Mouse (Mus musculus): ENCODE results near the gene Rtn4r. TPM values are rescaled to one million over a fixed set of nuclear protein-coding genes. Genes with fewer than 3 reads are reported as not detected.

The Rtn4r gene
- total and polyA plus RNA-seq, 3 experiments, result 0.04 TPM; not detected in 2

DNA sequence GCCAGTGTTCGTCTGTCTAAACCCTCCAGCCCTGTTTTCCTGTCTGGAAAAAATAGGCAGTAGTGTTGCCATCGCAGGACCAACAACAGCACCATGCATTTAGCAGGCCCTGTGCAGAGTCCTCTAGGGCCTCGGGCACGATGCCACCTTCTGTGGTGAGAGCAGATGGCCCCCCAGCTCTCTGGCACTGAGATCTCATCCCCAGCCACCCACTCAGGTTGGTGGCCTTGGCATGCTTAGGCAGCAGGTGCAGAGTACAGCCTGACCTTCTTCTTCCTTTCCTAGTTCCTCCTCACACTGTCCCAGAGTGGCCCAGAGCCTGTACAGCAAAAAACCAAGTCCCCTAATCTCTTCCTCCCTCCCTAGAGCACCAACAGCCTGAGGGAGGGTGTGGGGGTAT is 3.4 kb upstream of the Rtn4r start:
- TF ChIP-seq UBTF (IDR thresholded peaks at IDR 0.05; ENCODE audit: borderline replicate concordance, insufficient read depth, low read depth, low read length), result no peak
- TF ChIP-seq POLR2AphosphoS5 (IDR thresholded peaks at IDR 0.05; ENCODE audit: borderline replicate concordance, low read depth, low read length), result no peak
- TF ChIP-seq SMC3 (IDR thresholded peaks at IDR 0.05; ENCODE audit: low read depth, low read length), result no peak
- no peak for TF ChIP-seq MEF2A (IDR thresholded peaks at IDR 0.05; ENCODE audit: extremely low read depth, insufficient replicate concordance, low read depth, low read length, poor library complexity, severe bottlenecking)
- no peak for TF ChIP-seq MAZ (IDR thresholded peaks at IDR 0.05; ENCODE audit: low read depth, low read length)
- no peak for TF ChIP-seq CTCF (IDR thresholded peaks at IDR 0.05 in 2 of 3, conservative IDR thresholded peaks at IDR 0.05 in 1 of 3; ENCODE audit: control insufficient read depth in 1 of 3, insufficient read depth in 1 of 3, low read depth in 2 of 3, low read length in 3 of 3, poor library complexity in 1 of 3, severe bottlenecking in 1 of 3)
- no peak for TF ChIP-seq CHD1 (IDR thresholded peaks at IDR 0.05; ENCODE audit: low read depth, low read length)
- no peak for TF ChIP-seq NELFE (IDR thresholded peaks at IDR 0.05; ENCODE audit: low read depth, low read length)
- TF ChIP-seq POLR2AphosphoS2 (IDR thresholded peaks at IDR 0.05; ENCODE audit: low read length), result no peak
- TF ChIP-seq ELF1 (IDR thresholded peaks at IDR 0.05; ENCODE audit: low read depth, low read length), result no peak
- no peak for TF ChIP-seq HCFC1 (IDR thresholded peaks at IDR 0.05; ENCODE audit: low read depth, low read length)
- TF ChIP-seq ETS1 (IDR thresholded peaks at IDR 0.05; ENCODE audit: low read depth, low read length), result no peak
- TF ChIP-seq USF1 (IDR thresholded peaks at IDR 0.05; ENCODE audit: low read depth, low read length), result no peak
- no peak for TF ChIP-seq MYC (IDR thresholded peaks at IDR 0.05; ENCODE audit: low read depth, low read length)
- no peak for TF ChIP-seq E2F4 (IDR thresholded peaks at IDR 0.05; ENCODE audit: borderline replicate concordance, low read depth, low read length)
- TF ChIP-seq BHLHE40 (IDR thresholded peaks at IDR 0.05; ENCODE audit: borderline replicate concordance, low read depth, low read length), result no peak
- TF ChIP-seq RAD21 (IDR thresholded peaks at IDR 0.05; ENCODE audit: low read depth, low read length), result no peak
- no peaks in the 10 kb centered on the region for H3K36me3 ChIP-seq (ENCODE audit: control insufficient read depth in 1 of 2, insufficient read depth in 2 of 2, low read length in 2 of 2)
- H3K4me1 ChIP-seq (ENCODE audit: control insufficient read depth in 1 of 2, insufficient read depth in 2 of 2, low read length in 2 of 2), result no peaks in the 10 kb centered on the region
- no peak overlapping the region for H3K9ac ChIP-seq (ENCODE audit: control insufficient read depth, low read depth, low read length, poor library complexity, severe bottlenecking)
- peaks cover 3% of the 10 kb centered on the region in 2 experiments; a peak in 2 of 4 replicates for H3K27me3 ChIP-seq (ENCODE audit: control insufficient read depth in 1 of 2, insufficient read depth in 2 of 2, low read length in 2 of 2)
- no peak overlapping the region for H3K4me3 ChIP-seq (ENCODE audit: control insufficient read depth in 1 of 2, insufficient read depth in 1 of 2, low read depth in 2 of 2, low read length in 2 of 2)
- H3K9me3 ChIP-seq (replicated peaks; ENCODE audit: insufficient read depth, low read length), result no peaks in the 10 kb centered on the region
- no peak for DNase-seq (ENCODE audit: low read depth, low spot score)
- no peak overlapping the region for H3K27ac ChIP-seq (ENCODE audit: control insufficient read depth, low read depth, low read length)
- H3K79me2 ChIP-seq (ENCODE audit: control insufficient read depth, insufficient read depth, low read length, poor library complexity), result no peaks in the 10 kb centered on the region

DNA sequence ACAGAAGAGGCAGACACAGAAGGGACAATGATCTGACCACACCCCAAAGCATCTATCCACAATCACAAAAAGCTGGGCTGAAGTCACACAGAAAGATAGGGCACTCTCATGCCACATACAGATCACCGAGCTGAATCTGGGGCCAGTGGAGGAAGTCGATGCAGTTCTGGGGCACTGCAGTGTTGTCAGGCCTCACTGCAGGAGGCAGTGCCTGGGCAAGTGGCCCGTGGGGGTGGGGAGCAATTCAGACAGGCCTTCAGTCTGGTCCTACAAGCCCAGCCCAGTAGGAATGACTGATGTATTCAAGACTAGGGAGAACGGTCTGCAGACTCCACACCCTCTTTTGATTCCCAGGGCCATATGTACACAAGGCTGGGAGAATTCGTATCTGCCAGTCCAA is 2.8 kb upstream of the Rtn4r start:
- H3K9ac ChIP-seq (ENCODE audit: control insufficient read depth, low read depth, low read length, poor library complexity, severe bottlenecking), result no peak overlapping the region
- H3K27me3 ChIP-seq (ENCODE audit: control insufficient read depth in 1 of 2, insufficient read depth in 2 of 2, low read length in 2 of 2), result peaks cover 3% of the 10 kb centered on the region in 2 experiments; a peak in 2 of 4 replicates
- H3K9me3 ChIP-seq (replicated peaks; ENCODE audit: insufficient read depth, low read length), result no peaks in the 10 kb centered on the region
- H3K4me1 ChIP-seq (ENCODE audit: control insufficient read depth in 1 of 2, insufficient read depth in 2 of 2, low read length in 2 of 2), result no peaks in the 10 kb centered on the region
- no peaks in the 10 kb centered on the region for H3K79me2 ChIP-seq (ENCODE audit: control insufficient read depth, insufficient read depth, low read length, poor library complexity)
- no peak overlapping the region for H3K27ac ChIP-seq (ENCODE audit: control insufficient read depth, low read depth, low read length)
- H3K36me3 ChIP-seq (ENCODE audit: control insufficient read depth in 1 of 2, insufficient read depth in 2 of 2, low read length in 2 of 2), result no peaks in the 10 kb centered on the region
- no peak for DNase-seq (ENCODE audit: low read depth, low spot score)
- TF ChIP-seq RAD21 (IDR thresholded peaks at IDR 0.05; ENCODE audit: low read depth, low read length), result no peak
- TF ChIP-seq MEF2A (IDR thresholded peaks at IDR 0.05; ENCODE audit: extremely low read depth, insufficient replicate concordance, low read depth, low read length, poor library complexity, severe bottlenecking), result no peak
- TF ChIP-seq ZNF384 (IDR thresholded peaks at IDR 0.05; ENCODE audit: low read depth, low read length), result no peak
- no peak for TF ChIP-seq ZKSCAN1 (IDR thresholded peaks at IDR 0.05; ENCODE audit: low read depth, low read length)
- TF ChIP-seq EP300 (IDR thresholded peaks at IDR 0.05; ENCODE audit: low read depth in 1 of 2, low read length in 2 of 2), result no peak
- TF ChIP-seq TCF12 (IDR thresholded peaks at IDR 0.05; ENCODE audit: low read depth, low read length), result no peak
- TF ChIP-seq SIN3A (IDR thresholded peaks at IDR 0.05; ENCODE audit: low read length), result no peak
- TF ChIP-seq HCFC1 (IDR thresholded peaks at IDR 0.05; ENCODE audit: low read depth, low read length), result no peak
- no peak for TF ChIP-seq POLR2A (IDR thresholded peaks at IDR 0.05; ENCODE audit: control insufficient read depth in 1 of 2, insufficient read depth in 1 of 2, low read depth in 1 of 2, low read length in 2 of 2, poor library complexity in 1 of 2)
- no peak for TF ChIP-seq ZMIZ1 (IDR thresholded peaks at IDR 0.05; ENCODE audit: low read depth, low read length)
- no peak for TF ChIP-seq ELF1 (IDR thresholded peaks at IDR 0.05; ENCODE audit: low read depth, low read length)
- TF ChIP-seq E2F4 (IDR thresholded peaks at IDR 0.05; ENCODE audit: borderline replicate concordance, low read depth, low read length), result no peak
- TF ChIP-seq MYB (IDR thresholded peaks at IDR 0.05; ENCODE audit: low read depth, low read length), result no peak
- TF ChIP-seq NELFE (IDR thresholded peaks at IDR 0.05; ENCODE audit: low read depth, low read length), result no peak
- no peak for TF ChIP-seq MAX (IDR thresholded peaks at IDR 0.05; ENCODE audit: low read length)
- TF ChIP-seq TBP (IDR thresholded peaks at IDR 0.05; ENCODE audit: low read depth, low read length), result no peak
- no peak for TF ChIP-seq MXI1 (IDR thresholded peaks at IDR 0.05; ENCODE audit: low read depth, low read length)
- TF ChIP-seq BHLHE40 (IDR thresholded peaks at IDR 0.05; ENCODE audit: borderline replicate concordance, low read depth, low read length), result no peak
- no peak for TF ChIP-seq KAT2A (conservative IDR thresholded peaks at IDR 0.05; ENCODE audit: low read depth, low read length)
- H3K4me3 ChIP-seq (ENCODE audit: control insufficient read depth in 1 of 2, insufficient read depth in 1 of 2, low read depth in 2 of 2, low read length in 2 of 2), result no peak overlapping the region
